Mouse (Mus musculus) E14TG2a.4 (cell line): ENCODE data around the gene Ankle2.

Source experiments
- CTCF ChIP-seq: conservative IDR thresholded peaks from 2 replicates; pipeline ENCODE4 v1.5.1; 2014; ENCODE audit warnings: low read length
- NANOG ChIP-seq: IDR thresholded peaks from 2 replicates; pipeline ENCODE4 v1.6.1; 2014; ENCODE audit warnings: borderline replicate concordance, low read length, mixed read lengths

GRCm38 (mm10) chr5:110286446-110287083 lies 55.8 kb downstream of the Ankle2 start:
- TF ChIP-seq CTCF = no peak
- no peak for TF ChIP-seq NANOG
